Mouse (Mus musculus) forebrain, embryonic 12.5 days (tissue): ENCODE measurements around the gene Msh5. TPM values are rescaled to one million over a fixed set of nuclear protein-coding genes. Genes with fewer than 3 reads are reported as not detected.
A peak's percentile ranks its signal among the peaks of the same experiment; 100 is the strongest.

Experiments
- ATAC-seq: fragments of 200-750 bp; cut with Nextera tagmentation; 2 replicates; pipeline ENCODE4 v1.8.0; 2017; ENCODE audit warnings: moderate TSS enrichment; ENCODE audit not compliant: low FRiP score
- H3K27ac ChIP-seq: fragments of 300-500 bp; sonication (generic); 2 replicates; pipeline ENCODE4 v1.5.1; 2016; ENCODE audit warnings: mild to moderate bottlenecking
- H3K27me3 ChIP-seq: fragments of 300-500 bp; sonication (generic); 2 replicates; pipeline ENCODE4 v1.6.1; 2016; ENCODE audit warnings: mild to moderate bottlenecking
- H3K36me3 ChIP-seq: fragments of 300-500 bp; sonication (generic); replicated peaks from 2 replicates; pipeline ENCODE4 v1.6.1; 2016; ENCODE audit warnings: mild to moderate bottlenecking
- H3K4me1 ChIP-seq: fragments of 300-500 bp; sonication (generic); 2 replicates; pipeline ENCODE4 v1.6.1; 2016
- H3K4me2 ChIP-seq: fragments of 300-500 bp; sonication (generic); 2 replicates; pipeline ENCODE4 v1.6.1; 2016; ENCODE audit warnings: mild to moderate bottlenecking, moderate library complexity
- H3K4me3 ChIP-seq: fragments of 300-500 bp; sonication (generic); replicated peaks from 2 replicates; pipeline ENCODE4 v1.5.1; 2016; ENCODE audit warnings: mild to moderate bottlenecking
- H3K9ac ChIP-seq: fragments of 300-500 bp; sonication (generic); 2 replicates; pipeline ENCODE4 v1.6.1; 2016; ENCODE audit warnings: mild to moderate bottlenecking
- H3K9me3 ChIP-seq: fragments of 300-500 bp; sonication (generic); 2 replicates; pipeline ENCODE4 v1.6.1; 2016
- WGBS: fragments of 180-500 bp; shearing (Covaris S2); methylation state at CpG from one replicate; pipeline ENCODE4 v1.1.7; 2016; 5-methylcytosine and 5-hydroxymethylcytosine counted together
- polyA plus RNA-seq: library from polyadenylated mRNA; unstranded; fragments of >200 nt; fragmentation: Nextera tagmentation; extraction: Ambion mirVana; gene quantifications from 2 replicates; pipeline ENCODE4 v1.2.1, GENCODE M21; 2016

Gene Msh5
- polyA plus RNA-seq, 1 experiment from 2014 or later = 5.3 TPM

- Histone ChIP-seq H3K27ac (no peak within 1 kb of the TSS), H3K4me1 (peaks cover 29% of the 10 kb centered on the region), H3K27me3 (peaks cover 58% of the 10 kb centered on the region), H3K4me2 (peak within 1 kb of the TSS; percentile 55), H3K9me3 (no peaks in the 10 kb centered on the region), H3K36me3 (peaks cover 29% of the 10 kb centered on the region), H3K9ac (peak within 1 kb of the TSS; percentile 48; the same call in 1 of the 2 replicates), H3K4me3 (peak within 1 kb of the TSS; percentile 30)
- WGBS = 2% methylated on average over 48 of the region's 48 CpGs
- peak; percentile 18; the same call in 1 of the 2 replicates for ATAC-seq
Measured at GRCm38 (mm10) chr17:35064951-35065947, 18.7 kb upstream of the Msh5 start, which contains the start of gene Ly6g6c. Gene Ly6g6c, plus strand, starts transcription at chr17:35065388.

- no peak overlapping the region for H3K9ac ChIP-seq
- H3K4me3 ChIP-seq = peak overlapping the region; percentile 30; the same call in 1 of the 2 replicates
- peaks cover 55% of the 10 kb centered on the region for H3K27me3 ChIP-seq
- H3K4me1 ChIP-seq = peaks cover 35% of the 10 kb centered on the region
- peaks cover 29% of the 10 kb centered on the region for H3K36me3 ChIP-seq
- no peak overlapping the region for H3K27ac ChIP-seq
- H3K9me3 ChIP-seq = no peaks in the 10 kb centered on the region
- peak overlapping the region; percentile 55 for H3K4me2 ChIP-seq
- ATAC-seq = no peak
- 30% methylated on average over 10 of the region's 10 CpGs for WGBS
Measured at GRCm38 (mm10) chr17:35064378-35064877, 17.9 kb upstream of the Msh5 start.

- H3K4me1 ChIP-seq = peaks cover 38% of the 10 kb centered on the region
- WGBS = 92% methylated on average over 3 of the region's 3 CpGs
- H3K36me3 ChIP-seq = peaks cover 29% of the 10 kb centered on the region
- peaks cover 52% of the 10 kb centered on the region for H3K27me3 ChIP-seq
- no peak overlapping the region for H3K4me2 ChIP-seq
- H3K9me3 ChIP-seq = no peaks in the 10 kb centered on the region
- H3K9ac ChIP-seq = no peak overlapping the region
- no peak overlapping the region for H3K4me3 ChIP-seq
- no peak for ATAC-seq
- H3K27ac ChIP-seq = no peak overlapping the region
Measured at GRCm38 (mm10) chr17:35063466-35063865, 16.9 kb upstream of the Msh5 start.

- no peak overlapping the region for H3K27ac ChIP-seq
- no peak for ATAC-seq
- no peak overlapping the region for H3K4me3 ChIP-seq
- peaks cover 38% of the 10 kb centered on the region for H3K36me3 ChIP-seq
- no peak overlapping the region for H3K9ac ChIP-seq
- H3K4me2 ChIP-seq = no peak overlapping the region
- no peaks in the 10 kb centered on the region for H3K9me3 ChIP-seq
- WGBS = 84% methylated on average over 8 of the region's 8 CpGs
- peaks cover 41% of the 10 kb centered on the region for H3K4me1 ChIP-seq
- peaks cover 35% of the 10 kb centered on the region for H3K27me3 ChIP-seq
Measured at GRCm38 (mm10) chr17:35061299-35061698, 14.8 kb upstream of the Msh5 start.

GRCm38 (mm10) chr17:35060737-35061297 lies 14.3 kb upstream of the Msh5 start:
- H3K27me3 ChIP-seq = peaks cover 30% of the 10 kb centered on the region
- no peaks in the 10 kb centered on the region for H3K9me3 ChIP-seq
- H3K27ac ChIP-seq = no peak overlapping the region
- peaks cover 41% of the 10 kb centered on the region for H3K4me1 ChIP-seq
- no peak for ATAC-seq
- peak overlapping the region; percentile 91 for H3K4me2 ChIP-seq
- 64% methylated on average over 22 of the region's 22 CpGs for WGBS
- peak overlapping the region; percentile 82 for H3K9ac ChIP-seq
- H3K36me3 ChIP-seq = peaks cover 43% of the 10 kb centered on the region
- H3K4me3 ChIP-seq = peak overlapping the region; percentile 77

GRCm38 (mm10) chr17:35060071-35060470 lies 13.5 kb upstream of the Msh5 start:
- no peak for ATAC-seq

GRCm38 (mm10) chr17:35058911-35059892 lies 12.7 kb upstream of the Msh5 start, which contains the start of gene Ddah2:
Gene Ddah2, plus strand, starts transcription at chr17:35059035.
- peak; percentile 94 for ATAC-seq
- Histone ChIP-seq H3K9me3 (no peaks in the 10 kb centered on the region), H3K27ac (peak within 1 kb of the TSS; percentile 94), H3K9ac (peak within 1 kb of the TSS; percentile 82), H3K27me3 (peaks cover 14% of the 10 kb centered on the region), H3K4me2 (peak within 1 kb of the TSS; percentile 91), H3K4me3 (peak within 1 kb of the TSS; percentile 77), H3K4me1 (peaks cover 26% of the 10 kb centered on the region), H3K36me3 (peaks cover 58% of the 10 kb centered on the region)
- under 1% methylated on average over 56 of the region's 57 CpGs for WGBS

More at GRCm38 (mm10) chr17:35060071-35060470, 13.5 kb upstream of the Msh5 start:
- Histone ChIP-seq H3K4me1 (peaks cover 35% of the 10 kb centered on the region), H3K27ac (0 out of 2 replicates have a peak overlapping the region, but pooled peaks have one; percentile 94), H3K9me3 (no peaks in the 10 kb centered on the region), H3K36me3 (peaks cover 51% of the 10 kb centered on the region), H3K4me3 (peak overlapping the region; percentile 77), H3K27me3 (peaks cover 23% of the 10 kb centered on the region), H3K9ac (peak overlapping the region; percentile 82), H3K4me2 (peak overlapping the region; percentile 91)
- WGBS = 22% methylated on average over 14 of the region's 14 CpGs

GRCm38 (mm10) chr17:35058316-35058715 lies 11.8 kb upstream of the Msh5 start:
- Histone ChIP-seq H3K9ac (no peak overlapping the region), H3K4me2 (no peak overlapping the region), H3K4me1 (peaks cover 23% of the 10 kb centered on the region), H3K27me3 (peaks cover 5% of the 10 kb centered on the region), H3K36me3 (peaks cover 61% of the 10 kb centered on the region), H3K4me3 (peak overlapping the region; percentile 77), H3K27ac (peak overlapping the region; percentile 94), H3K9me3 (no peaks in the 10 kb centered on the region)
- WGBS = 68% methylated on average over 9 of the region's 9 CpGs
- ATAC-seq = no peak; the same call in 1 of the 2 replicates

GRCm38 (mm10) chr17:35057090-35057489 lies 10.5 kb upstream of the Msh5 start:
- Histone ChIP-seq H3K36me3 (peaks cover 62% of the 10 kb centered on the region), H3K27me3 (no peaks in the 10 kb centered on the region), H3K4me1 (peaks cover 33% of the 10 kb centered on the region), H3K27ac (no peak overlapping the region), H3K9ac (no peak overlapping the region), H3K4me3 (no peak overlapping the region), H3K4me2 (no peak overlapping the region), H3K9me3 (no peaks in the 10 kb centered on the region)
- 71% methylated on average over 3 of the region's 3 CpGs for WGBS
- ATAC-seq = no peak

GRCm38 (mm10) chr17:35055691-35056495 lies 9.3 kb upstream of the Msh5 start:
- peaks cover 43% of the 10 kb centered on the region for H3K4me1 ChIP-seq
- no peak overlapping the region for H3K4me3 ChIP-seq
- no peaks in the 10 kb centered on the region for H3K9me3 ChIP-seq
- no peak overlapping the region for H3K27ac ChIP-seq
- no peak for ATAC-seq
- no peak overlapping the region for H3K4me2 ChIP-seq
- WGBS = 90% methylated on average over 7 of the region's 7 CpGs
- H3K27me3 ChIP-seq = no peaks in the 10 kb centered on the region
- no peak overlapping the region for H3K9ac ChIP-seq
- peaks cover 52% of the 10 kb centered on the region for H3K36me3 ChIP-seq
